In genomic region chr1:135367595-135367994, GRCm38 (mm10) we compare ENCODE assay signal across 10 mouse cellular contexts. TPM values are rescaled to one million over a fixed set of nuclear protein-coding genes. Genes with fewer than 3 reads are reported as not detected.
DNase-seq lines count a peak whose midpoint lies in the region; TF ChIP-seq lines count a peak whose summit lies in the region.
"Had no signal": no experiment of that assay in that cellular context is flagged by ENCODE, and none has a peak within 500 bp of the region (broad histone marks: within the 10 kb centered on the region; RNA-seq: fewer than 3 reads in every experiment).

No protein-coding gene starts in this region.

- peak; percentile 46 for DNase-seq in cerebellum, adult 9-10 months
- DNase-seq in cerebellum, adult 18-20 months = no peak
- DNase-seq in left cerebral cortex, adult 2 months (ENCODE audit: extremely low spot score in 1 of 2, low spot score in 2 of 2) = no peak
- no peak for DNase-seq in left cerebral cortex, adult 11 months (ENCODE audit: low spot score)
- peak; percentile 56 for DNase-seq in NIH3T3 (ENCODE audit: low read depth)
- no peak for DNase-seq in embryo, embryonic 10.5 days (ENCODE audit: low spot score)
- no peak for DNase-seq in Muller cell, postnatal 12 days (ENCODE audit: inconsistent ontology term)

- no peak for TF ChIP-seq CTCF in left cerebral cortex, adult 2 months (IDR thresholded peaks at IDR 0.05)

- H3K27ac ChIP-seq in left cerebral cortex, adult 2 months = peak overlapping the region; percentile 96; the same call in 1 of the 2 replicates
- H3K27ac ChIP-seq: macrophage; stomach, embryonic 15.5 days had no signal

- no peak overlapping the region for H3K4me3 ChIP-seq in left cerebral cortex, adult 2 months

- intact Hi-C loops in left cerebral cortex, adult 2 months (cut with DNase I) = loop anchor here (1.0 to 10.0 kb wide), 2 partner anchors 216 to 393 kb away; no protein-coding TSS in a partner anchor

RNA-seq across cellular contexts. Expression of gene Shisa4, which starts 7.4 kb away (rescaled TPM):
- 100 to 1,000 TPM; 172 to 174 TPM for total RNA-seq in left cerebral cortex, adult 2 months (2021)

RNA-seq across cellular contexts. Expression of gene Lmod1, which starts 43.0 kb away (rescaled TPM):
- 1 to 10 TPM; 1.0 to 1.1 TPM for total RNA-seq in left cerebral cortex, adult 2 months (2021)
- total RNA-seq: common myeloid progenitor, adult 5-6 weeks had no signal

RNA-seq across cellular contexts. Expression of gene Timm17a, which starts 54.0 kb away (rescaled TPM):
- total RNA-seq in left cerebral cortex, adult 2 months (2021) = 100 to 1,000 TPM; 158 to 181 TPM

Comparison
In these comparisons a context has a peak if more than half of its experiments do, and no peak if none do; other contexts are left out.
1. DNase-seq: peak in cerebellum, adult 9-10 months (single experiment) and NIH3T3 (single experiment); none in cerebellum, adult 18-20 months (0 of 2), left cerebral cortex, adult 2 months (0 of 2), left cerebral cortex, adult 11 months (single experiment), embryo, embryonic 10.5 days (single experiment) and Muller cell, postnatal 12 days (single experiment).